Mouse (Mus musculus) thymus, postnatal 25 days (tissue): ENCODE results near the gene Hist1h2ag.
A peak's percentile ranks its signal among the peaks of the same experiment; 100 is the strongest.

Source experiments
- DNase-seq: peaks from one replicate; pipeline ENCODE4 v3.0.0; 2022

Gene Hist1h2ag

DNA sequence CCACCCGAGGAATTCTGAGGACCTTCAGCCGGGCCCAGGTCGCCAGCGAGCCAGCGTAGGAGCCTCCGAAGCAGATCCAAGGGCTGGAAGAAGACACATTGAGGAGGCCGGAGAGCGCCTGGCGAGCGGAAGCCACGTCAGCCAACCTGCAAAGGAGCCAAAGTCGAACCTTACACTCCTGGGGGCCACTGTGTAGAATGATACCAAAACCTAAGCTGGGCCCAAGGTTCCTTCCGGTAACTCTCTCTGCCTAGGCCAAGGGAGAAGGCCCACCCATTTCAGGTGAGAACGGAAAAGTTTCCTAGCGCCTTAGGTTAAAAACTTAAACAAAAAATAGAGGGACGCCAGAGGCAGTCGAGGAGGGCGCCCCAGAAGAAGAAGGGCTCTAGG is 35.6 kb downstream of the Hist1h2ag start:
- no peak for DNase-seq

- DNase-seq = peak; percentile 75
Measured at GRCm38 (mm10) chr13:22006334-22007120, 36.2 kb downstream of the Hist1h2ag start.

- DNase-seq = peak; percentile 68
Measured at GRCm38 (mm10) chr13:22005605-22006333, 37.0 kb downstream of the Hist1h2ag start.

- peak; percentile 34 for DNase-seq
Measured at GRCm38 (mm10) chr13:22001823-22002222, 40.9 kb downstream of the Hist1h2ag start.

GRCm38 (mm10) chr13:22001346-22001745 is 41.4 kb downstream of the Hist1h2ag start:
- DNase-seq = no peak

GRCm38 (mm10) chr13:21999147-21999546 is 43.6 kb downstream of the Hist1h2ag start:
- DNase-seq = no peak

- DNase-seq = no peak
Measured at GRCm38 (mm10) chr13:21998412-21998811, 44.3 kb downstream of the Hist1h2ag start.

DNA sequence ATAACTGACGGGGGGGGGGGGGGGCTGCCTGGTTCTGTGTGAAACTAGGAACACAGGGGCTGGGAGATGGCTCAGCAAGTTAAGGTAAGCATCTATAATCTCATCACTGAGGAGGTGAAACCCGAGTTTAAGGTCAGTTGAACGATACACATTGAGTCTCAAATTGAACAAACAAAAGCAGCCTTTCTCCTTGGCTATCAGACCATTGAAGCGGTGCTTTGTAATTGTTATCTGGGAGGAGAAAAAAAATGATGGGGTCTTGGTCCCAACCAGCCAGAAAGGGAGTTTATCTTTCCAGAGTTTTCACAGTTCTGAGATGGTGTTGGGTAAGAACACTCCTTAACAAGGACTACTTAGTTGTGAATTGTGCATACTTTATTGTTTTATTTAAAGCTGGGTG is 44.9 kb downstream of the Hist1h2ag start:
- no peak for DNase-seq

GRCm38 (mm10) chr13:21997201-21997820 is 45.4 kb downstream of the Hist1h2ag start:
- no peak for DNase-seq

GRCm38 (mm10) chr13:21996840-21997185 is 45.9 kb downstream of the Hist1h2ag start:
- DNase-seq = no peak

GRCm38 (mm10) chr13:21996101-21996839 is 46.5 kb downstream of the Hist1h2ag start:
- no peak for DNase-seq

- peak; percentile 45 for DNase-seq
Measured at GRCm38 (mm10) chr13:21995331-21995914, 47.3 kb downstream of the Hist1h2ag start.

DNA sequence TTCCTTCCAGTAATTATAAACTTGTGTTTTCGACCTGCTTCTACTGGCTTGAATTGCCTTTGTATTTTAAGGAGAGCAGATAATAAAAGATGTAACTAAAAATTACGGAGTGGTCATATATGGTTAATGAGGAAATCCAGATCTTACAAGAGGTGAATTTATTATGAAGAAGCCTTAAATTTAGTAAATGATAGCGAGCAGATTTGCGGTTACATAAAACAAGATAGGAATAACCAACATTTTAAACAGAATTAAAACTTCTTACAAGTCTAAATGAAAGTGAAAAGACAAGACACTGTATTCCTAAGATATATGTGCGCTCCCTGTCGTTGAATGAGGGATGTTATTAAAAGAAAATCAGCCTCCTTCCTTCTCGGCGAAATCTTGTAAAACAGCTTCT is 47.8 kb downstream of the Hist1h2ag start:
- DNase-seq = no peak

- DNase-seq = peak; percentile 57
Measured at GRCm38 (mm10) chr13:21993957-21994738, 48.6 kb downstream of the Hist1h2ag start.

DNA sequence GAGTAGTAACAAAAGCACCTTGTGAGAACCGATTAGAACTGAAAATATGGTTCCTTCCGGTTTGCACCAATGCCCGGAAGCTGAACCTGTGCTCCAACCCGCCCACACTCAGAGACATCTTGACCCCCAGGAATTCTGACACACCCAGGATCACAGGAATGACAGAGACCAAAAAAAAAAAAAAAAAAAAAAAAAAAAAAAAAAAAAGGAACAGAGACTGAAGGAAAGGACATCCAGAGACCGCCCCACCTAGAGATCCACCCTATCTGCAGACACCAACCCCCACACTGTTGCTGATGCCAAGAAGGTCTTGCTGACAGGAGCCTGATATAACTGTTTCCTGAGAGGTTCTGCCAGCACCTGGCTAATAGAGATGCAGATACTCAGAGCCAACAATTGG is 50.2 kb downstream of the Hist1h2ag start:
- DNase-seq = no peak
